Mouse (Mus musculus) adrenal gland, adult (tissue): Measurements from ENCODE around the gene Msln.
"Not testable (repeated sequence)": the region's sequence is repeated elsewhere in the genome, so short reads cannot be mapped to it uniquely, and the experiment has no call there.

Experiments
- DNase-seq, 2 experiments: peaks; one replicate each; pipeline ENCODE4 v3.0.0; 2022 to 2023; ENCODE audit warnings: low spot score in 1 of 2; ENCODE audit not compliant: inconsistent age in 2 of 2

Gene Msln

DNA sequence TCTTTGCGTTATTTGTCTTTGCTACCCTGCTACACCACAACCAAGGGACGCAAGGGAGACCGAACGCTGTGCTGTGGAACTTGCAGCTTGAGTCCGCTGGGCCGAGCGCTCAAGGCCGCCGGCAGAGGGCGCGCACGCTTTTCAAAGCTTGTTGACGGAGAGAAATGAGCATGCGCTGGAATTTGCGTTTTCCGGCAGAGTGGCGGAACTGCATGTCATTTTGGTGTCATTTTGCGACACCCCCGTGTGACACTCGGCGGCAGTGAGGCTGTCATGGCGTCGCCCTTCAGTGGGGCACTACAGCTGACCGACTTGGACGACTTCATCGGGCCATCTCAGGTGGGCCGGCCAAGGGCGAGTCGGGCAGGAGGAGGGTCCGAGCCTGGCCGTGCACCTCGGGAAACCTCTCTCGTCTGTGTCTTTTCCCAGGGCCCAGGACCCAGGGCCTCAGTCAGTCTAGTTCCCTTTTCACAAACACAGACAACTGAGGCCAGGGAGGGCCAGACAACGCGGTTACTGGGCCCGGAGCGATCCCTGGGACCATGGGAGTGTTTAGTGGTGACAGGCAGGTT lies 19.5 kb upstream of the Msln start, which contains the start of gene Narfl:
Narfl (plus strand) TSS at position 228 of the 572 bp plus-strand sequence.
- peak; percentile 97 to 99 for DNase-seq

DNA sequence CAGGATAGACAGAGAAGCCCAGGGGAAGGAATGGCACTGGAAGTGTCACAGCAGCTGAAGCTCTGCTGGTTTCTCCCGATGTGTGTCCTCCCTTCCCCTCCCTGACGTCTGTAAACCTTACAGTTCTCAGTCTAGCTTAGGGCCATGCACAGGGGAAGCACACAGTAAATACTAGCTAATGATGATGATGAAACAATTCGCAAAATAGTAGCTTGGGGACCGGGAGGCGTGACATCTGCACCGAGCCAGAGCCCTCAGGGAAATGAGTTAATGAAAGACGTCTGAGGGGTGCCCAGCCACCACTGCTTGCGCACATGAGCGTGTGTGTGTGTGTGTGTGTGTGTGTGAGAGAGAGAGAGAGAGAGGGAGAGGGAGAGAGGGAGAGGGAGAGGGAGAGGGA lies 15.2 kb upstream of the Msln start:
- no peak for DNase-seq

DNA sequence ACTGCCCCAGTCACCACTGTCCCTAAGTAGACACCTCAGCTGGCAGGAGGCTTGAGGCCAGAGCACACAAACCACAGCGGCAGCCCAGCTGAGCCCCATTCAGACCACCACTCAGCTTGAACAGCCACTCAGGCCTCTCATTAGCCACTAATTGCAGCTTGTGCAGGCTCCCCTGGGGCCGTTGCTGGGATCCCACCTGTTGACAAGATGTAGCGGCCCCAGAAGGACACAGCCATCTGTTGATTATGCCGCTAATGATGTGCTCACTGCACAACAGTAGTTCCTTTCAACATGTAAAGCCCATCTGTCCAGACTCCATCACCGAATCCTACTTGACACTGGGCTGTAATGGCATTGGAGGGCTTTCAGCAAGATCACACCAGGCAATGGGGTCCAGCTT lies 11.7 kb upstream of the Msln start:
- DNase-seq = no peak

DNA sequence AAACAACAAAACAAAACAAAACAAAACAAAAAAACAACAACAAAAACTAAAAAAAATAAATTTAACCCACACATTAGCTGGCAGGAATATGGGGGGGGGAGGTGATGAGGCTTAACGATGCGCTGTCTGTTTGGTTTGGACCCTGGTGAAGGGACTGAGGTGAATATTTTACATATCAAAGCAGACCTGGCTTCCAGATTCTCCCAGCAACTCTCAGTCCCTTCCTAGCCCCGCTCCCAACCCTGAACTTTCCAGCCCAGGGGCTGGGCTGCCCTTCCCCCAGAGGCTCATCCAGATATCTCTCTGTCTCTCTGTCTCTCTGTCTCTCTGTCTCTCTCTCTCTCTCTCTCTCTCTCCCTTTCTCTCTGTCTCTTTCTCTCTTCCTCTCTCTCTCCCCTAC lies 8.4 kb upstream of the Msln start:
- no peak for DNase-seq

DNA sequence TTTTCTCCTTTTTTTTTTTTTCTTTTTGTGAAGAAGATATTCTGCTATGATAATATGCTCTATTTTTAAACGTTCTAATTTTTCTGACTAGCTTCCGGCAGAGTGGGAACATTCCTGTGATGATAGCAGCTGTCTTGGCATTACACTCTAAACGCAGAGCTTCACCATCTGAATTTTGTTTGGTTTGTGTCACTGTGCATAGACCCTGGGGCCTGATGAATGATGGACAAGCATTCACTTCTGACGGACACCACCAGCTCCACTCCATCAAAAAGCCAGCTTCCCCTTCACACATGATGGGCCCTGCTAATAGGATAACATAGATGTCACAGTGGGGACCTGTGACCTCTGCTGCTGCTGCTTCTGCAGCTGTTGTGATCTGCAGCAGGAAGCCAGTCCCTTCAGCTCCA lies 7.4 kb upstream of the Msln start:
- no peak for DNase-seq

DNA sequence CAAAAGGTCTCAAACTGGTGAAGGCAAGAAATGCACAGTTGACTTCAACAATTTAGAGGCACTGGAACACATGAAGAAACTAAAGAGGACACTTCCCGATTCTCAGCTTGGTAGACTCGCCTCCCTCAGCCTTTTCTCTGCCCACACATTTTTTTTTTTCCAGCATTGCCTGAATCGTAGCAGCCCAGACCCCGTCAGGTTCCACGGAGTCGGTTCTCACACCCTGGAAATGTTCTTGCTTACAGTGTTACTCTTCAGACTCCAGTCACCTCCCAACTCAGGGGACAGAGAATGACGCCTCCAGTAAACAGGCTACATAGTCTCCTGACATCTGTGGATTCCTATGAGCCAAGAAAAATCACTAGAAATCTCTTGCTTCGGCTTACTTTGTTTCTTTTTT lies 6.0 kb upstream of the Msln start:
- no peak for DNase-seq

DNA sequence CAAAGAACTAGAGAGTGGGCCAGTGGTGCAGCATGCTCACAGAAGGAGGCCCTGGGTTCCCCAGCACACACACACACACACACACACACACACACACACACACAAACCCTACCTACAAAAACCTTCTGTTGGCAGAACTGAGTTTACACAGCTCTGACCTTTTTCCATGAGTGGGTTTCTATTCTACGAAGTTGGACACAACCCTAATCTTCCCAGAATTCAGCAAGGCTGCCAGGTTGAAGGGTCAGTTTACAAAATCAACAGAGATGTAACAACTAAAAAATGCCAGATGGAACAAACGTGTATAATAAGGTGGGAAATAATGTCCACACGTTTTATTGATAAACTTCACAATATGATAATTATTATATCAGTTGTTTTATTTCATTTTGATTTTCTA lies 3.5 kb upstream of the Msln start:
- DNase-seq = no peak

DNA sequence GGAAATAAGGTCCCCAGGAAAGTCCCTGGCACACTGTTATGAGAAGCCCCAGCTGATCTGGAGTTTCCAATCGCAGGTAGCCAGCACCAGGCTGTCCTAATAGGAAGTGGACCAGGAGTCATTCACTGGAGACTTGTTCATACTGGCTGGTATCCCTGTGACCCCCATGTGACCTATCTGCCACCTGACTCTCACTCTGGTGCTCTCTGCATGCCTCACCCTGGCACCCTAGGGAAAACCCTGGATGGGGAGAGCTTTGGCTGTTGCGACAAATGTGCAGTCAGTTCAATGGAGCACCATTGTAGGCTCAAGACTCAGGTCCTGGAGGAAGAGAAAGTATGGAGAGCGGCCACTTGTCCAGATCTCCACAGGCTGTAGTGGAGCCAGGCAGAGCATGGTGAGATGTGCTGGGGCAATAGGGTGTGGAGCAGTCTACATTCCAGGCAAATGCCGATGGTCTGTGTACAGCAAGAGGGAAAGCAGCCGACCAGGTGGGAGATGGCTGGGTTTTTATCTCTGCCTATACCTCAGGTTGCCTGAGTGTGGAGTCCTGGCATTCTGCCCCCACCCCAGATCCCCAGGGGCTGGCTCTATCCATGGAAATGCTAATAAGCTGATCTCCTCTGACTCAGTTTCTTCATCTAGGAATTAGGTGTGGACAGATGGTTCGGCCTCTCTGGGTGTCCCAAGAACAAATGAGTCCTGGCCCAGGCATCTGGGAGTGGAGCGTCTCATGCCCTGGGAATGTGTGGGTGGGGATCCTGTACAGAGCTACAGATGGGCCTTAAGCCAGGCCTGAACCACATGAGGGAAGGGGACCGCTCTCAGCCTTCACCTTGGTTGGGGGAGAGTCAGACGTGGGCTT lies 2.4 kb upstream of the Msln start:
- no peak for DNase-seq

DNA sequence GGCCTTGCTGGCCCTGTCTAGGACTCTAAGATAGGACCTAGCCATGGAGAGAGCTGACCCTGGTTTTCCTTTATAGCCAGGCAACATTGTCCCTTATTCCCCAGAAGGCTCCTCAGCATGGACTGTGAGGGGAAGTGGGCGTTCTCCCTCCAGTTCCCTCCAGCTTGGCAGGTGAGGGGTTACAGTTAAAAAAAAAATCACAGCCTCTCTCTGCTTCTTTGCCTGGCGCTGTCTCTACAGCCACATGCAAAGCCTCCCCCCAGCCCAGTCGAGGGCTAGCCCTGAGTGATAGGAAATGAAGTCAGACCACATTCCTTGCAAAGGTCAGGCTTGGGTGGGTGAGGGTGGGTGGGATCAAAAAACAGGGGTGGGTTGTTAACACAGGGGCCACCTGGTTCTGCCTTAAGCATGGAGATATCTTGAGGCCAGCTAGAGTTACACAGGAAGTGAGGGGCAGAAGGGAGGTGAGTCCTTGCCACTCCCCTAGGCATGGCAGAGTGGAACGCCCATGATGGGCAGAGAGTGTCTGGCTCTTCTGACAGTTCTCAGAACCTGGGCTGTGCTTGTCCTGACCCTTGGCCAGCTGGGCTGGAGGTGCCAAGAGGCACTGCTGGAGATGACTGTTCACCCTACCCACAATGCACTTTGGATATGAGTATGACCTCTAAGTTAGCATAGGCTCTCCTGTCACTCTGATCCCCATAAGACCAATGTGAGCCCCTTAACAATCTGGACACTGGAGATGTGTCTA lies 1.6 kb upstream of the Msln start:
- no peak for DNase-seq

DNA sequence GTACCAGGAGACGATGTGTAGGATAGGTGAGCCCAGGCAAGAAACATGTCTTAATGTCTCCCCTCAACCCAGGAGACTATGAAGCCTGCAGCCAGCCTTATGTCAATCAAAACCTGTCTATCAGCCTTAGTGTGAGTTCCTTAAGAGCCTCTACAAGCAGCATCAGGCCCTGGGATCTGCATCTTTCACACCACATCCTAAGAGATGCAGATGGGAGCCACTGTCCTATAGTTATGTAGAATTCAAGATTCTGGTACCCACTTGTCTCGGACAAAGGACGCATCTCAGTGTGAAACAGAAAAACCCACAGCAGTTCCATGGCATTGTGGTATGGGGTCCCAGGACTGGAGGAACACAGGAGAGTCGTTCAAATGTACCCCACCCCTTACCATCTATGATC lies 908 bp upstream of the Msln start:
- no peak for DNase-seq

DNA sequence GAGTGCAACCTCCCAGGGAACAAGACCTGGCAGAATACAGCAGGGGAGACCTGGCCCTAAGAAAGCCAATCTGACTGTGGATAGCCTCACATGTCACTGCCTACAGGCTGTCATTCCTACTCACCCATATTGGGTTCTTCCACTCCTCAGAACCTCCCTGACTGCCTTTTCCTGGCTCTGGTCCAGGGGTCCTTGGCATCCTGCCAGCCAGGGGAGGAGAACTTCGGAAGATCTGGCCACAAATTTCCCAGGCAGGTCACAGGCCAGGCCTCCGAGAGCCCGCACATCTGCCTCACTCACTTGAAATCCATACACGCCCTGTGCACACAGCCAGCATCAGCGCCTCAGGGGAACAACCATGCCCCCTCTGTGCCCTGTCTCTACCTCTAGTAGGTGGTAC lies 2.7 kb downstream of the Msln start:
- DNase-seq = peak; percentile 69 to 88

DNA sequence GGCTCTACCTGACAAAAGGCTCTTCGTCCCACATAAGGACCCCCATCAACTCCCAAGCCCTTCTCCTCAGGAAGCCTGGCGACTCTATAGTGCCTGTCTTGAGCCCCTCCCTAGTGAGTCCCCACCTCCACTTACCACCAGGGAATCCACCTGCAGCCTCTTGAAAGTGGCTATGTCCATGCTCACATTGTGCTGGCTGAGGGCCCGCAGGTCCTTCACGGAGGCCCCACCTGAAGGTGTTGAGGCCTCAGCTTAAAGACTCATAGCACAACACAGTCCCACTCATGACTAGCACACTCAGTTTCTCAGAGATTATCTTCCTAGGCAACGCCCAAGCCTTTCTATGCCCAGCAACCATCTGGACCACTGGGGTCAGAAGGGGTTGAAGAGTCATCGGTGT lies 4.9 kb downstream of the Msln start:
- DNase-seq = no peak

DNA sequence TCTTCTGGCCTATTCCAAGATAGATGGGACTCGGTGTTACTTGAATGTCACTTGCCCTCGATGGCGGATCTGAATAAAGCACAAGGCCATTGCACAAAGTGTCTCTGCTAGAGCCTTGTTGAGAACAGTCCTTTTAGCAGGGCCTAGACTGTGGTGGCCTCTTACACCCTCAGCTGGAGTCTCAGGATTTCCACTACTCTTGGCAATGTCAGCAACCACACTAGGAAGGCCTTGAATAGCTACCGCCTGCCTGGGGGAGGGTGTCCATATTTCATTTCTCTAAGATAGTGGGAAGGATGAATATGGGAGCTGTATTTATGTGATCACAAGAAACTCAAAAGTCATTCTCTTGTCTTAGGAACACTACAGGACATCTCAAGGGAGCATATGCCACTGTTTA lies 5.9 kb downstream of the Msln start:
- DNase-seq = peak; percentile 33 to 76

DNA sequence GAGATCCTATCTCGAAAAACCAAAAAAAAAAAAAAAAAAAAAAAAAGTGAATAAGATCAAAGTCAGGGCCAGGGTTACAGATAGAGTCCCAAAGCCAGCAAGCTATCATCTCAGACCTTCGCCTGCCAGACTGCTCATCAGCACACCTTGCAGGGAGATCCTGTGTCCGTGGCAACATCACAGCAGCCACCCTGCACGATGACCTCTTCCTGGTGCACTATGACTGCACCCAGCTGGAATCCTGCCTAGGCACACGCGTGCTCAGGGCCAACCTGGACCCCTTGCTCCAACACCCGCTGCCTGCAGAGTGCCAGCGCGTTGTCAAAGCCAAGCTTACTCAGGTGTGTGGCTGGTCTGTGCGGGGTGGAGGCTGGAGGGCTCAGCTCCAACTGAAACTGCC lies 9.9 kb downstream of the Msln start:
- DNase-seq = peak; percentile 57 to 65

DNA sequence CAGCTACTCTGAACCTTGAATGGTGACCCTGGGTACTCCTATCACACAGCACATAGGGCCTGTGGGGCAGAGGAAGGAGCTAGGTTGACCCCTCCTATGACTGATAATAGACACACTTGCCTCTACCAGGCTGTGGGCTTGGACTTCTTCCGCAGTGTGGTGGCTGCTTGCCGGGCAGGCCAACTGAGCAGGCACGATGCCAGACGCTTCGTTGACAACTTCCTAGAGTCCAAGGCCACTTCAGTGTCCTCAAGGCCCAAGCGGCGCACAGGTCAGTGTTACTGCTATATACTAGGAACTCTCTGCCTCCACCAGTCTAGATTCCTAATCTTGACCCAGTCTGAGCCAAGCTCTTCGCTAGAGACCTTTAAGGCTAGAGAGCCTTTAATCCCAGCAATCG lies 10.3 kb downstream of the Msln start:
- peak; percentile 85 to 91 for DNase-seq

DNA sequence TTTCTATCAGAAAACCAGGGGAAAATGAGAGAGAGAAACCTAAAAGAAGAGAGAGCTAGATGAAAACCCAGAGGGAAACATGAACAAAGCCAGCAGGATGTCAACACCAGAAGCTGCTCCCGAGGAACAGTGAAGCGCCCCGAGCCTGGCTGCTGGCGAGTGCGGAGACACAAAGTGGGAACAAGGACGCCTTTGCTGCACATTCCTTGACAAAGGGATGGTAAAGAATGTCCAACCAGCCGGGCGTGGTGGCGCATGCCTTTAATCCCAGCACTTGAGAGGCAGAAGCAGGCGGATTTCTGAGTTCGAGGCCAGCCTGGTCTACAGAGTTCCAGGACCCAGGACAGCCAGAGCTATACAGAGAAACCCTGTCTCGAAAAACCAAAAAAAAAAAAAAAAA lies 12.7 kb downstream of the Msln start:
- DNase-seq = not testable (repeated sequence)

DNA sequence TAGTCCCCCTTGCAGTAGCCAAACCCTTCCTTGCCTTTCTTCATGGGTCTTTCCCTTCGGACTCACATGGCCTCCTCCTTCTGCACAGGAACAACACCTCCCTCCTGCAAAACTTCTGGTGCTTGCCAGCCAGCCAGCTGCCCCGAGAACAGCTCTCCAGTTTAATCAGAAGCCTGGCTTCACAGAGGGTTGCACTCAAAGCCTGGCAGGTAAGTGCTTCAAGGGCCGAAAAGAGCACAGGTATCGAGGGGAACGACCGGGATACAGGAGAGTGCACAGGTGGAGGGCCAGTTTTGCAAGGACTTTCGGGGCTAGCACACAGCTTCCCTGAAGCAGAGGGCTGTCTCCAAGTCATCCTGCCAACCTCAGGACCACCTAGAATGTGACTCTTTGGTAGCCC lies 15.3 kb downstream of the Msln start:
- DNase-seq = no peak

DNA sequence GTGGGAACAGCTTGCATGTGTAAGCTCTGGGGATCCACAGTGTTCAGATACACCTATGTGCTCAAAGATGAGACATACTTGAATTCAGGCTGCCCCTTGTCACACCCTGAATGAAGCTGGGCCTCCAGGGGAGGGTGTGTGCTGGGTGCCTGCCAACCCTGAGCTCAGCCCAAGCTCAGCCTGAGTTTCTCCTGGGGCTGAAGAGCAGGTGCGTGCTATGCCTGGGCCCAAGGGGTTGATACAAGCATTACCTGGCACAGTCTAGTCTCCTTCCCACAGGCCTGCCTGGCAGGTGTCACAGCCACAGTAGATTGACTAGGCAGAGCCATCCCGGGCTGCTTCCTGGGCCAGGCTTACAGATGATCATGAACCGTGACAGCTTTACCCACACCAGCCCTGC lies 18.4 kb downstream of the Msln start, which contains the start of gene Mslnl:
Mslnl (plus strand) TSS at position 298 of the 400 bp plus-strand sequence.
- DNase-seq = no peak

DNA sequence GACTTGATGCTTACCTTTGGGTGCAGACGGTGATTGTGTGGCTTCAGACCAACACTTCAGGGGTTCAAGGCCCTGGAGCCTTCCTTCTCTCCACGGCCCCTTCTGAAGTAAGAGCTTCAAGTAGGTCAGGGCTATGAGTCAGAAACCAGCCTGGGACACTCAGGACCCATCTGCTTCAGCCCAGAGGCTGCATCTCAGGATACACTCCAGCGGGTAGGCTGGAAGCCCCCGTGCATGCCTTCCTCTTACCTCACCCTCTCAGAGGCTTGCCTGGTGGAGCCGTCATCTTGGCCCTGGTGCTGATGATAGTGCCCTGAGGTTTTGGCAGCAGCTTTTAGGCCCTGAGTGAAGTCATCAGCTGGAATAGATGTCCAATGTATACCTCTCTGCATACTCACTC lies 18.9 kb downstream of the Msln start:
- peak; percentile 77 to 78 for DNase-seq

DNA sequence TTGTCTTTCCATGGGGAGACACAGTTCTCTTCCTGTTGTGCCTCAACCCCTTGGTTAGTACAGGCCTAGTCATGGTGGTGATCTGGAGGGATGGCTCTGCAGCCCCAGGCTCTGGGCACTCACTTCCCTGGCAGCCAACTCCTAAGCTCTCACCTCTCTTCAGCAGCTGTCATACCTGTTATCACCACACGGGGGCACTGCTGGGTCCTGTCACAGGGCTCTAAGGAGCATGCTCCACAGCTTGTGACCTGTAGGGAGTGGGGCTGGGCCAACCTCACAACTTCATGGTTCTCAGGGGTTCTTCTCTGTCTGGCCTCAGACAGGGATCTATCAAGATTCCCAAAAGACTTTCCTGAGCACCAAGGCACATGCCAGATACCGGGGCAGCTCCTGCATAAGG lies 22.1 kb downstream of the Msln start:
- peak; percentile 84 to 95 for DNase-seq

DNA sequence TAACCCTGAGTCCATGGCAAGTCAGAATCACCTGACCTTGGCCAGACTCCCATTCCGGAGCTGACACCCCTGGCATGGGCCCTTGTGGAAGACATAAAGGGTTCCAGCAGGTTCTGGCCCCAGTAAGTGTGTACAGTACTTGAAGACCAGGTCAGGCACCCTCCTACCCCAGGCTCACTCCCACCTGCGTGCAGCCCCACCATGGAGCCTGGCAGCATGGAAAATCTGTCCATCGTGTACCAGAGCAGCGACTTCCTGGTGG lies 26.2 kb downstream of the Msln start:
- DNase-seq = no peak
